Mouse (Mus musculus): Measurements from ENCODE around the gene Ptpn14.

Gene Ptpn14

DNA sequence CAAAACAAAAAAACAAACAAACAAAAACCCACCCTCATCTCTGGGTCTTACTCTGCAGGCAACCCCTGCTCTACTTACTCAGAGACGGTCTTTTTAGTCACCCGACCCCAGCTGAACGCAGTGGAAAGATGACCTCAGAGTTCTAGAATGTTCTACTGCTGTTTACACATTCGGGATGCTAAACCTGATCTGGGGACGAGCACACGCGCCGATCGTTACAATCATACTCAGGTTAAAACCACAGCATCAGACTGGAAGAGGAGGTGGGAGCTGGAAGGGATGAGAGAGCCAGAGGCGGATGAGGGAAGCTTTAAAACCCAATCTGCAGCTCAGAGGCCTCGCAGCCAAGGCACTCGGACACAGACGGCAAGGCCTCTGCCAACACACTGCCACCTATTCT is 170.6 kb downstream of the Ptpn14 start:
- DNase-seq (ENCODE audit: low spot score in 2 of 2) = no peak

DNA sequence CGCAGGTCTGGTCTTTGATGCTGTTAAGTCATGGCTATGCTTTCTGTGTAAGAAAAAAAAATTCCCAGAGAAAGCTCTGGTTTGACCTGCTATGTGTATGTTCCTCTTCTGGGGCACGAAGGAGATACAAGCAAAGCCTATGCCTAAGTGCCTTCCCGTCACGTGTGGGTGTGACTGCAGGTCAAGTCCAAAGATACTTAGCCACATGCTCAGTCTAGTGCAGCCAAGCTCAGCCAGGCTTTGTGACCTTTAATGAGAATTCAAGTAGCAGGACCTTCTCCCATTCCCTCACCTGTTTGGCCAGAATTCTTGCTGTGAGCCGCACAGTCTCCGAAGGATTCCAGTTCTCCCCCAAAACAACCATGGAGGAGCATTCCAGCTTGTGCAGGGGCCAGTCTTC is 171.5 kb downstream of the Ptpn14 start:
- DNase-seq (ENCODE audit: low spot score in 2 of 2) = no peak

GRCm38 (mm10) chr1:189902413-189902812 is 174.3 kb downstream of the Ptpn14 start:
- DNase-seq (ENCODE audit: low spot score in 2 of 2) = no peak

GRCm38 (mm10) chr1:189903169-189903568 is 175.1 kb downstream of the Ptpn14 start:
- no peak for DNase-seq (ENCODE audit: low spot score in 2 of 2)

DNA sequence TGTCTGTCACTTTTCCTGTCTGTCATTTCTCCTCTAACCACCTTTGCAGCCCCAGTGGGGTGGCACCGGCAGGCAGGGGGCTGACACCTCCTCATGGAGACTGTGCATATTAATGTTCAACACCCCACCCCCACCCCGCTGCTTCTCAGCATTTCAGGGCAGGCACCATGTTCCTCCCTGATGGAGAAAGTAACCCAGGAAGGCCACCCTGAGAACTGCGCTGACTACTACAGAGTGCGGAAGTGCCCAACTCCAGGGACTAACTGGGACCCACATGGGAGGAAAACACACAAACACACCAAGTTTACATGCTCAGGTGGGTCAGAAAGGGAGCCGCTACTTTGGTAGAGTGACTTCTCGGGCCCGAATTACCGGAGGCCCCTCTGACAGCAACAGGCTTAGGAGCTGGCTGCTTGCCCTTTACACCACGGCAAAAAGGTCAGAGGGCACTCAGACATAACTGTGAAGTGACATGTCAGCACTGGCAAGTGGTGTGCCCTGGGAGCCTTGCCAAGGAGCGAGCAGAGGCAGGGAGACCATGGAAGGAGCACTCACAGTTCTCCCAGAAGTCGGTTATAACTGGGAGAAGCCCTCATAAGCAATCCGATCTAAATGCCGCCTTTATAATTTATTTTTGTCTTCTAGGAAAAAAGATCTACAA is 182.7 kb downstream of the Ptpn14 start:
- peak in 1 of 2 experiments; percentile 31 for DNase-seq (ENCODE audit: low spot score in 2 of 2)

GRCm38 (mm10) chr1:189913093-189913760 is 185.2 kb downstream of the Ptpn14 start:
- DNase-seq (ENCODE audit: low spot score in 2 of 2) = no peak

- no peak for DNase-seq (ENCODE audit: low spot score in 2 of 2)
Observed at GRCm38 (mm10) chr1:189916422-189917125, 188.5 kb downstream of the Ptpn14 start.

GRCm38 (mm10) chr1:189917126-189917500 is 189.0 kb downstream of the Ptpn14 start:
- DNase-seq (ENCODE audit: low spot score in 2 of 2) = no peak

DNA sequence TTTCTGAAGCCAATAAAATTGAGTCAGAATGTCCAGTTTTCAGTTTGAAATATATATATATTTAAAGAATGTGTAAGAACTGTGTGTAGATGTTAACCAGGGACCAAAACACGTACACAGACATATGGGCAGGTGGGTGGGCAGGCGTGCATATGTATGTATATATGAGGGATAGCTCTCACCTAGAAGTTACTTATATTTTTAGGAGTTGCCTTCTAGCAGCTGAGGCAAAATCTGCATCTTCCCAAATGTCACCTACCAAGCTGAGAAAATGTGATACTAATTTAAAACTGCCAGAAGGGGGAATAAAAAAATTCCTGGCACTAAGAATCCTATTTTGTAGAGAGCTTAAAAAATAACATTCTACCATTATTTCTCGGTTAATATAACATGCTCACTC is 191.7 kb downstream of the Ptpn14 start:
- no peak for DNase-seq (ENCODE audit: low spot score in 2 of 2)

- no peak for DNase-seq (ENCODE audit: low spot score in 2 of 2)
Observed at GRCm38 (mm10) chr1:189920701-189921567, 192.9 kb downstream of the Ptpn14 start.

DNA sequence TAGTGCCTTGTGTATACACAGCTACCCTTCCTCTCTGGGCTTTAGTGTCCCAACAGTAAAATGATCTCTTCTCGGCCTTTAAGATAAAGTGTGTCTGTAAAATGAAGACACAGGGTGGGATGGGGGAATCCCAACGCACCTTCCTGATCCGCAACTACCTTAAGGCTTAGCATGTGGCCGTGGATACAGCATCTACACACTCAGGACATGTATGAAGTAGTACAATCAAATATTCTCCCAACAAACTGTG is 193.4 kb downstream of the Ptpn14 start:
- no peak for DNase-seq (ENCODE audit: low spot score in 2 of 2)

DNA sequence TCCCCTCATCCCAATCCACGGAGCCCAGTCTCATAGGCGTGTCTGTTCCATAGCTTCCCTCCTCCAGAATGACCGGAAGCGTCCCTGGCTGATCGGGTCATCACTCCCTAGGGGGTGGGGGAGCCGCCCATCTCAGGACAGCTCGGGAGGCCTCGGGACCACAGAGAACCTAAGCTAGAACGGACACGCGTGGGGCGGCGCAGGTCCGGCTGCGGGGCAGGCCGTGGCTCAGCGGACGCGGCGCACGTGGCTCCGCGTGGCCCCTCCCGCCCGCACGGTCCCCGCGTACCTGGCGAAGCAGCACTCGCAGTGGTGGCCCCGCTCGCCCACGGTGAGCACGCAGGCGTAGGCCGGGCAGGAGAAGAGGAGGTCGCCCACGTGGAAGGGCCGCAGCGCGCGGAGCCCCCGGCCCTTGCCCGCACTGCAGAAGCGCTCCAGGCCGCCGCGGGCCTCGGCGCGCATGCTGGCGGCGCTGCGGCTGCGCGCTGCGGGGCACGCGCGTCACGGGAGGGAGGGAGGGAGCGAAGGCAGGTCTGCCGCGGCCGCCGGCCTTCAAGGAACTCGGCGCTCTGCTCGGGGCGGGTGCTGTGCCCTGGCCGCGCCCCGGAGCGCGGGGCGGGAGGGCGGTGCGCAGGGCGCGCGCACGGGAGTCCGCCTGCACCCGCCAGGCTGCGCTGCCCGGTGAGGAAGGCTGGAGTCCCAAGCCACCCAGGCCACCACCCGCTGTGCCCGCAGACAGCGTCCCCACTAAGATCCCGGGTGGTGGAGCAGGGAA is 193.9 kb downstream of the Ptpn14 start, which contains the start of gene Smyd2:
Smyd2 (minus strand) TSS at position 546 of the 775 bp plus-strand sequence.
- DNase-seq (ENCODE audit: low spot score in 2 of 2) = peak; percentile 56 to 65

DNA sequence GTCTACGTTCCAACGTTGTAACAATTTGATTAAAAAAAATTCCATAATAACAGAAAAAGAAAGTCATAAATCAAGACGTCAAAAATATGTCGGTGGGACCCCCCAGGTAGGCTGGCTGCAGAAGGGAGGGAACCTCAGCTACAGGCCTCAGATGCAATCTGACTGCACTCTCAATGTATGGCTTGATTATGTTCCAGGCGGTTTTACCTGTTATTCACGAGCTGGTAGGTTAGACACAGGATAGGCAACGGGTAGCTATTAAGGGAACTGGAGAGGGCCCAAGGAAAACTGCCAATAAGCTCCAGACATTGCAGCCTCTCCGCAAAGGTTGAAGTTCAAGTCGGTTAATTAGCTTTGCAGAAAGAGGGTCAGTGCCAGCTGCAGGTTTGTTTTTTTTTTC is 194.7 kb downstream of the Ptpn14 start:
- DNase-seq (ENCODE audit: low spot score in 2 of 2) = no peak

GRCm38 (mm10) chr1:189923157-189923556 is 195.1 kb downstream of the Ptpn14 start:
- DNase-seq (ENCODE audit: low spot score in 2 of 2) = no peak

GRCm38 (mm10) chr1:189923871-189924568 is 196.0 kb downstream of the Ptpn14 start:
- no peak for DNase-seq (ENCODE audit: low spot score in 2 of 2)

DNA sequence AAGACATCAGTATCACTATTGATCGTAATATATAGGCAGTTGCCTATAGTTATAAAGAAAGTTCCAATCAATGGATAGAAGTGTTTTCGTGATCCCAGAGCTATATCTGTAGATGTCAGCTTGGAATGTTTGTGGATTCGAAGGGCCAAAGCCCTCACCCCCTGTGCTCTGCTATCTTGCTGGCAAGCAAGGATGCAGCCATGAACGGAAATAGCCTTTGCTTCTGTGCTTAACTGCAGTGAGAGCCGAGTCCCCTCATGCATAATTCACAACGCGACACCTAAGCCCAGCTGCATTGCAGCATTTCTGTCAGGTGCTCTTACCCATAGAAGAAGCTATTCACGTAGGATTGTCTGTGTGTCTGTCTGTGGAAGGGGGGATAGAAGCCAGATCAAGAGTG is 198.2 kb downstream of the Ptpn14 start:
- DNase-seq (ENCODE audit: low spot score in 2 of 2) = no peak
